Mouse (Mus musculus): ENCODE results near the gene Filip1l.

Filip1l gene

DNA sequence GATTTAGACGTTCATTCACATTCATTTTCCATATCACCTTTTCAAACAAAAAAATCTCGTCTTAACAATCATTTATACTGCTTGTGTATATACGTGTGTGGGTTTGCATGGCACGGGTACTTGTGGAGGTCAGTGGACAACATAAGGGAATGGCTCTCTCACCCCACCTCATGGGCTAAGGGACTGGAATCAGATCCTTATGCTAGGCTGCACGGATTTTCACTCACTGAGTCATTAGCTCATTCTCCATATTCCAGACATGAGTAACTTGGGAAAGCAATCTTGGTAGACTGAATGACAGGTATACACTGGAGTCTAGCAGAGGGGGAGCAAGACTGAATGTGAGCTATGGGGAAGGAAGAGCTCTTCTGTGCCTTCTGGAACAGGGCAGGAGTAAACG is 80.8 kb downstream of the Filip1l start:
- DNase-seq (ENCODE audit: low read depth, low spot score): no peak

DNA sequence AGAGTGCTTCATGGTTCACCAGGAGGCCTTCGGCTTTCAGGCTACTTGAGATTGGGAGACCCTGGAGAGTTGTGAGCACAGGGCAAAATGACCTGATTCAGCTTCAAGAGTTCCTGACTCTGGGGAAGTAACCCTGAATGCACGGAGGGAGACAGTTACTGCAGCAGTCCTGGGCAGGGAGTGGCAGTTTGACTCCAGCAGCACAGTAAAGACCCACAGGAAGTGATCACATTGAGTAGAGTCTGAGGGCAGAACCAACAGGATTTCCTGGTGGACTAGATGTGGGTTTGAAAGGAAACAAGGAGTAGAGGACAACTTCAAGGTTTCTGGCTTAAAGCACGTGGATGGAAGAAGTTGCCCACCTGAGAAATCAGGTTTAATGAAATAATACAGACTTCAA is 81.7 kb downstream of the Filip1l start:
- no peak for DNase-seq (ENCODE audit: low read depth, low spot score)

DNA sequence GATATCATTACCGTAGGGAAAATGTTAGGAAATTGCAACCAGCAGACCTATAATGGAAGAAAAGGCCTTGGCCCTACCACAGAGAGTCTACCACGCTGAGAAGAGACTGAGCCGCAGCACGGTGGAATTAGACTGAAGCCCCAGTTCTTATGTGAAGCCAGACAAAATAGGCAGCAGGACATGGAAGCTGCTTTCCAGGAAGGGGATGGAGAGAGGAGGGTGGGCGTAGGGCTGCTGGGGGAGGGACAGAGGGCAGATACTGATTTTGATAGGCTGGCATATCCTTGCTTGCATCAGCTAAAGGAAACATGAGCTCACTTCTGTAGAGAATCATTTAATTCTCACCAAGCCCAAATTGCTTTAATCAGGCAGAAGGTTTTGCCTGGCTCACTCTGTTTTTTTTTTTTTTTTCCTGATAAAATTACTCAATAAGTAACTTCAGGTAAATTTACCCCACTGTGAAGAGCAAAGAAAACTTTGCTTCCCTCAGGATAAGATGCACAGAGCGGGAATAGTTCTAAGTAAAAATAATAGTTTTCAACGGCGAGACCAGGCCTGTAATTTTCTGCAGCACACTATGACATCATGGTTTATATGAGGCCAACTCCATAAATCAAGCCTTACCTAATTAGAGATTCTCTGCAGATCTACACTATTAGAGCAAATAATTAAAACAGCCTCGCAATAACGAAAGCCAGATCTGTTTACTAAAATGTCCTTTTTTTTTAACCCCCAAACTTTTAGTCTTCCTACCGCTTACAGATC is 84.8 kb downstream of the Filip1l start:
- no peak for DNase-seq (ENCODE audit: low read depth, low spot score)

DNA sequence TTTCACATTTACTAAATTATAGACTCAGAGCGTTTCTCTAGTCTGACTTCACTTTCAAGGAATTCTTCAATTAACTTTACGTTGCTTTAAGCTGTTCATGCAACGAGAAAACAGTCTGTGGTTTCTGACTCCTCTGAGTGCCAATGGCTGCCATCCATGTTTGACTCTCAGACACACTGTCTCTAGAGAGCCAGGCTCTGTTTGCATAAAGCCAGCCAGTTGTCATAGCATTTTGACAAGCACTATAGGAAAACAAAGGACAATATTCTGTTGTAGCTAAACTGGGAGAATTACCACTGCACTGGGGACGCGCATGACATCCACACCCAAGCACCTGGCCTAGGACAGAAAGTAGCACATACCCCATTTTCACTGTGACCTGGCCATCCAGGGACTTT is 85.4 kb downstream of the Filip1l start:
- DNase-seq (ENCODE audit: low read depth, low spot score): no peak

DNA sequence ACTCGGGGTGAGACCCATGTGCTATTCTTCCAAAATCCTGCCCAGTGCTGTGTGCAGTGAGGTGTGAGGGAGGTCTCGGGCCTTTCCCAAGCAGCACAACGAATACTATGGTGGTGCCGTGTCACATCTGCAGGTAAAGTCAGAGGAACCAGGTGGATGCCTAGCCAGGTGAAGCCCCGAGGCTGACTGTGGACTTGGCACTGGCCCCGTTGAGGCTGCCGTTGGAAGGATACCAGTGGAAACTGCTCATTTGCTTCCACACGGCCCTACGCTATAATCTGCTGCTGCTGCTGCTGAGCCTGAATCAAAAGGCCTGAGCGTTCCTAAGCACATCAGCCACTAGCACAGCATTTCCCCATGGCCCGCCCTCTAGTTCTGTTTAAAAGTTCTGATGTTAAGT is 86.3 kb downstream of the Filip1l start:
- no peak for DNase-seq (ENCODE audit: low read depth, low spot score)

DNA sequence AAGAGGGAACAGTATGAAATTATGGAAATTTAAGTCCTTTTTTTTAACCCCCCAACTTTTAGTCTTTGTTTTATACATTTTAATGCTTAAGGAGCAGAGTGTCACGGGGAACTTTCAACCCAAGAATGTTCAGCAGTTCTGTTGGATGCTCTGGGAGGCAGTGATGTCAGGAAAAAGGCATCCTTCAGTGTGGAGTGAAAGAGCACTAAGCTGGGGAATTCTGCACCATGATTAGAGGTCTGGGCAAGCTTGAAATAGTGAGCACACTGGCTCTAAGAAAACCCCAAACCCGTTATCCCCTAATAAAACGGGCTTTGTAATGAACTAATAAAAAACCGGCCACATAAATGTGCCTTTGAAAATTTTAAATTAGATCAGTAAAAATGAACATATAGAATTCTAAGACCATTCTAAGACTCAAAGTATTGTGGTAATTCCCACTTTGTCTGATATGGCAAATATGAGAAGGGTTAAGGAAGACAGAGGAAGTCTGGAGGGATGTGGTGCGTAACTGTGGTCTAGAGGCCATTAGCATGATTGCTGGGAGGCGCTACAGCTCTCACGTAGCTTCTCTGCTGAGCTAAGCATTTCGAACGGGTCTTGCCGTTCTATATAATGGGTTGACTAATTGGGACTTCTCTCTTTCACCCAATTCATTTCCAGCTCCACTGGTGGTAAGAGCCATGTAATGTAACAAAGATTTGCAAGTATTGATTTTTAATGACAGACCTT is 88.0 kb downstream of the Filip1l start:
- no peak for DNase-seq (ENCODE audit: low read depth, low spot score)

DNA sequence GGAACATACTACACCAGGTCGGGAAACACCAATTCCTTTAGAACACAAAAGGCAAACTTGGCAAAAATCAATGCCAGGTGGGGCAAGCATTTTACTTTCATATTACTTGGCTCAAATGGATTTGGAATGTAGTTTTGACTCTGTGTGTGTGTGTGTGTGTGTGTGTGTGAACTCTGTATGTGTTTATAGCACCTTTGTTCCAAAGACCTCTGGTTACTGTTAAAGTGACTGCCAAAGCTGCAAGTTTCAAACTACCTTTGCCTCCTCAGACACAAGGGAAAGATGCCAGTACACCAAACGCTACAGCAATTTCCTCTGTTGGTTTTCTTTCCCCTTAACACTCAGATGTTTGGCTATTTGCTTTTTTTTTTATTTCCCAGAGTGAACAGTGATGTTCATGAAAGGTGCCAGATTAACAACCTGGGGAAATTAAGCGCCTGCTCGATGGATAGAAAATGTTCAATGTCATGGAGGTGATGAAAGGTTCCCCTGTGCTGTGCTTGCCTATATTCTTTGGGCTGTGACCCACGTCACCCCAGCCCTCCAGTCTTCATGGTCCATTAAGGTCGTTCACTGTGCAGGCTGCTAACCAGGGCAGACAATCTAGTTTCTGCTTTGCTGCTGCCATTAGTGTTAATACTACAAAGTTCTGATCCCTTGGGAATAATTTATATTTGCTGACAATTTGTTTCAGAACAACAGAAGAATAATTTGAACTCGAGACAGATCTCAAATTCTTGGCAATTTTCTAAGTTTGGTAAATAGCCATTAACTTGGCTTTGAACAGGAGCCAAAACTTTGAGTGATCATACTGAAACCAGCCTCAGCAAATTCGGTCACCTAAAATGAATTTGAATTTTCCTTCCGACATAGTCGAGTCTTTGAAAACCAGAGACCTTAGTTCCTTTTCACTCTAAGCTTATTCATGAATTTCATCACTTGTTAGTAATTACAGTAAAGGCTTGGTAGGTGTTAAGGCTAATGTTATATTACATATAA is 92.5 kb downstream of the Filip1l start:
- DNase-seq (ENCODE audit: low read depth, low spot score): peak; percentile 48

DNA sequence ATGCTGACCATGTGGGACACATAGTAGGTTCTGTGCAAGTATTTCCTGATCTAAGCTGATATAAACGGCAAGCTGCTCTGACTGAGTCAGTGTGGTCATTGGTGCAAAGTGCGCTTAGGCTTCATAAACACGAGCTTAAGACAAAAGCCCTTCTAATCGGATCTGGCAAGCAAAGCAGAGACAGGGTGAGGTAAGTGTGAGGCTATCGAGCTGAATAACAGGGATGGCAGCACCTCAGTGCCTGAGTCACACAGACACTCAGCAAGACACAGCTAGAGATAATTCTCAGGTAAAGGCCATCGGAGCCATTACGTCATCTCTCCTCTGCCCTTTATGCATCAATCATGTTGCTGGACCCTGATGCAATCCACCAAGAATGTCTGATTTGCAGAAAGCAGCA is 100.1 kb downstream of the Filip1l start:
- peak; percentile 35 for DNase-seq (ENCODE audit: low read depth, low spot score)

DNA sequence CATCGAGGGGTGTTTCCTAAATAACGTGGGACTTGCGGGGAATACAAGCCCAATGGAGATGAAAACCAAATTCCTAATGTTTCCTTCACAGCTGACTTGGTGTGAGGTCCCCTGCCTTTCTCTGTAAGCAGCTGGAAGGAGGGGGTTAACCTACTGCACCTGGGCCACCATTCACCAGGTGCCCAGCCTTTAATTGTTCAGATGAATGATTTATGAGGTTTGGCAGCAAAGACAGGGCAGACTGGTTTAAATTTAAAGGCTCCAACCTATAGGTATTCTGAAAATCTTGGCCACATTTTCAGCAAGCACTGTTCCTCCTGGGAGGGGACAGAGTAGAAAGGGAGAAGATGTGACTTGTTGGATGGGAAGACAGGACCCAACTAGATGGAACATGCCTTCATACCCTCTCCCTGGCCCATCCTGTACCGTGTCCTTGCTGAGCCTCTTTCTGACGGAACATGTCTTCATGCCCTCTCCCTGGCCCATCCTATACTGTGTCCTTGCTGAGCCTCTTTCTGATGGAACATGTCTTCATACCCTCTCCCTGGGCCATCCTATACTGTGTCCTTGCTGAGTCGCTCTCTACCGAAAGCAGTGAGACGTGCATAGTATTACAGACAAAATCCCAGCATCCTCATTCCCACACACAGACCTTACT is 101.3 kb downstream of the Filip1l start:
- DNase-seq (ENCODE audit: low read depth, low spot score): no peak

DNA sequence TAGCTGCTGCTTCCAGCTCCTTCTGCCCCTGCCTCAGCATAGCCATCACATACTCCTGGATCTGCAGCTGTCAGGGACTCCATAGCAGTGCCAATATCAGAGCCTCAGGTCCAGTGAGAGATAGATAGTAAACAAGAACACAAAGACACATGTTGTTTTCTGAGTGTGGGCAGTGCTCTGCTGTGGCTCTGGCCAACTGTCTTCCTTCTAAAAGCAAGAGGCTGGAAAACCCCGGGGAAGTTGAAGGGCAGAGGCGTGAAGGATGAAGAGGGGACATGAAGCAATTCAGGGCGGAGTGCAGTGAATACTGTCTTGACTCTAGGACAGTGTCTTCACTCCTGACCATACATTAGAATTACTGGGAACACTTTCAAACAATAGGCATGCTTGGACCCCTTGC is 102.7 kb downstream of the Filip1l start:
- DNase-seq (ENCODE audit: low read depth, low spot score): no peak

DNA sequence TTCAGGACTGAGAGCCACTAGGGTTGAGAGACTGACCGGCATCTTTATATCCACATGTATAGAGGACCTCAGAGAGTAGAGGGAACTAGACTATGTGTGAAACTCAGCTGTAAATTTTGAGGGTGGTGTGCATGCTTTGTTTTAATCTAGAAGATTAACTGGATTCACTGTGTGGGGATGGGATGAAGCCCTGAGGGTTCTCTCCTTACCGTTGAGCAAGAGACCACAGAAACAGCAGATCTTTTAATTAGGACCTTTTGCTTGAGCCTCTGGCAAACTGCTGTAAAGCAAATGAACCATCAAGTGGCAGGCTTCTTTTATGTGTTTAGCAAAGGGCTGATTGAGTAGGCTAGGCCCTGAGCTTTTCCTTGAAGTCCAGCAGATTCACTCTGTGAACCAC is 103.1 kb downstream of the Filip1l start:
- no peak for DNase-seq (ENCODE audit: low read depth, low spot score)

DNA sequence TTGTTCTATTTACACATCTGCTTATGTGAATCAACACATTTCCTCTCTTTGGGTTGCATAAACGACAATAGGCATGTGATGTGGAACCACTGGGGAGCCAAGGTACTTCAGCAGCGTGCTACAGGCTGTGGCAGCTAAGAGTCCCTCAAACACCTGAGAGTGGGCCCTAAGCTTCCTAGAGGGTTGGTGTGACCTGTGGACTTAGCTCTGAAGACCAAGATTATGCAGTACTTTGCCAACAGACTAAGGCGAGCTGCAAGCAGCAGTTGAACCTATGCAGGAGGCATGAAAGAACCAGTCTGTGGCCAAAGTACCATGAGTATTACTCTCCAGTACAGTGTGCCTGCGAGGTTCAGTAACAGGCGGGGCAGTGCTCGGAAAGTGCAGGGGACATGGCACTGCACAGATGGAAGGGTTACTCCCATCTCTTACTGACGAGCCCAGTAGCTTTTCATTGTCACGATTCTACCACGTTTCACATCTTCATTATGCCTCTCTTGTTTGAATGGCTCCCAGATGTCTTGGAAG is 112.6 kb downstream of the Filip1l start:
- DNase-seq (ENCODE audit: low read depth, low spot score): no peak

DNA sequence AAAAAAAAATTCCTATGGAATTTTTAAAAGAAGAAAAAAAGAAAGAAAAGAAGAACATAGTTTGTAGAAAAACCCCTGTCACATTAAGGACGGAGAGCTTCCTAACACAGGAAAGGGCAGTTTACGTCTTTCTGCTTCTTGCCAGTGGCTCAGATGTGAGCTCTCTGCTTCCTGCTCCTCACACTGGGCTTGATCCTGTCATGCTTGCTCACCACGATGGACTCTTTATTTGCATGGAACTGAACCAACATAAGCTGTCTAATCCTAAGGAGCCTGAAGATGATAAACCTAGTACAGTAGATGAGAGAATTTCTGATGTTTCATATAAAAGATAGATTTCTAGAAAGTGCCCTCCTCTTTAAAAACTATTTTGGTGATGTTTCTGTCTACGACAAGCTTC is 116.4 kb downstream of the Filip1l start:
- no peak for DNase-seq (ENCODE audit: low read depth, low spot score)

DNA sequence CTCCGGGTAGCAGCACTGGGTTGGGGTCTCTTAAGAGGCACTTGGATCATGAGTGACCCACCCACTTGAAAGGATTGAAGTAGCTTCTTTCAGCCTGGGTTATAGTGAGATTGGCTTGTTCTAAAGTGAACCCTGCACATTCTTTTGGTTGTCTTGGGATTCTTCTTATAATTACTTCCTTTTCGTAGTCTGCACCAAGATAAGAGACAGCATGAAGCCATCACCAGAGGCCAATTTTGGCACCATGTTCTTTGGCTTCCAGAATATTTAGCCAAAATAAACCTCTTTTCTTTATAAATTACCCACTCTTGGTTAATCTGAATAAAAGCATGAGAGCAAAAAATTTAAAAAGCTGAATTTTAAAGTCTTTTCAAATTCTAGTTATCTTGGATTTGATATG is 117.0 kb downstream of the Filip1l start:
- no peak for DNase-seq (ENCODE audit: low read depth, low spot score)

DNA sequence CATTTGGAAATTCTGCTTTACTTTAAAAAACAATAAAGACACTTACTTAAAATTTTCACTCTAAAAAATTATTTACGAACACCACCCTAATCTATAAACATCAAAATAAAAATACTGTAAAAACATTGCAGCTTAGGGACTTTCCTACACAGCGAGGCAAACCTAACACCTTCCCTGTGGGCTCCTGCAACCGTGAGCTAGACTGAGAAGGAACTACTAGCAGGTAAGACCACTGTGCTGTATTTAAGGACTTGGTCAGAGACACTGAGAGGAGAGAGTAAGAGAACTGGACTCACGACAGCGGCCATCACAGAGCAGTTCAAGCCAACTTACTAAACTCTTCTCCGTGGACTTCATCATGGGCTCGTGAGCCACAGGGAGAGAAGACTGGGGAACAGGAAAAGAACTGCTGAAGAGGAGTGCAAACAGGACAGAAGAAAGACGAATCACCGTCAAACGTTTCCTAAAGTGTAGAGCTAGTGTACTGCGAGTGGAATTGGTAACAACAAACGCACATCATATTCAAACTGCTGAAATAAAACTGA is 117.5 kb downstream of the Filip1l start:
- no peak for DNase-seq (ENCODE audit: low read depth, low spot score)

DNA sequence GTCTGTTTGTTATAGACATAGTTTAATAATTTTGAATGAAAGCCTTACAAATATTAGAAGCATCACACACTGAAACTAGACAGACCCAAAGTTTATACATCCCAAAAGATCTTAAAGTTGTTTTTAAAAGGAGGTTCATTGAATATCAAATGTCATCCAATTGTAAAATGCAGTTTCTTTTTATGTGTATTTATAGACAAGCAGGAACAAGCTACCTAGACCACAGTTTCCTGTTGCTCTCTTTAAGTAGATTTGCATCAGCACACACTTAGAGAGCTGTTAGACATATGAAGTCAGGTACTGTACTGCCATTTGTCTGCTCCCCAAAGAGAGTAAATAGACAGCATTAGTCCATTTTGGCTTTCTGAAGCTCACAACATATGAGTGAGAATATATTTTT is 118.2 kb downstream of the Filip1l start:
- no peak for DNase-seq (ENCODE audit: low read depth, low spot score)

DNA sequence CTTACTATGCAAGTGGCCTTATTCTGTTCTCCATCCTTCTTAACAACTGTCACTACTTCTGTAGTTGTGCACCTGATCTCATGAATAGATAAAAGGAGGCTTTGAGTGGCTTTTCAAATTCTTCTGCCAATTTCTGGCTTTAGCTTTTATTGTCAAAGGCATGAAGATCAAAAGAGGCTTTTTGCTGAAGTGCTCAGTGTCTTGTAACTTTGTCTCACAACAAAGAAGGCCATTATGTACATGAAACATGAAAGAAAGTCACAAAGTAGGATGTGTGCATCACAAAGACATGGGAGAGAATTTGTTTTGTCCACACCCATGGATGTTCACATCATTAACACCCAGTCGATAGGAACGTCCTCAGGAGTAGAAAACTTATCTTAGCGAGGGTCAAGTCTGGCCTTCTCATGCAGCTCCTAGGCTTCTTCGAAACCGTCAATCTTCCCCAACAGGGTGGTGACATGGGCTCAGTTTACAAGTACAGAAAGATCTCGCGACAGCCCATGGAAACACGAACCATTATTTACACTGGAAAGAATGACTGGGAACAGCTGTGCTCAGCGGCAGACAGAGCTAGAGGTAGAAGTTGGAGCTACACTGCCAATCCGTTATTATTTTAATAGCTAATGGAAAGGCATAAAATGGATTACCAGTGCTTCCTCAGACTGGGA is 120.7 kb downstream of the Filip1l start:
- peak; percentile 51 for DNase-seq (ENCODE audit: low read depth, low spot score)

DNA sequence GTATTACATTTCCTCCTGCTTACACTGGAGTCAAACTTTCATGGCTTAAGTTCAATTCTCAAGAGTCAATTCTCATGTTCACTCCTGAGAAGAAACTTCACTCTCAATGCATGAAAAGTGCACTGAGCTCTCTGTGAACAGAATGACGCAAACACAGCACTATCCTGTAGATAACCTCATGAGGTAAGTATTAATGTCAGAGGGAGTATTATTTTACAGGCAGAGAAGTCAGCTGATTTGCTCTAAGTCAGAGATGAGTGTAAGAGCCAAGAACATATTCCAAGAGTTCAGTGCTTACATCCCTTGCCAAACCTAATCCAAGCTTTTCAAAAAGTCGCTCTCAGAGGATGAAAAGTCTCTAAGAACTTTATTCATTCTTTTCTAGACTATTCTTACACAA is 125.6 kb downstream of the Filip1l start:
- no peak for DNase-seq (ENCODE audit: low read depth, low spot score)

DNA sequence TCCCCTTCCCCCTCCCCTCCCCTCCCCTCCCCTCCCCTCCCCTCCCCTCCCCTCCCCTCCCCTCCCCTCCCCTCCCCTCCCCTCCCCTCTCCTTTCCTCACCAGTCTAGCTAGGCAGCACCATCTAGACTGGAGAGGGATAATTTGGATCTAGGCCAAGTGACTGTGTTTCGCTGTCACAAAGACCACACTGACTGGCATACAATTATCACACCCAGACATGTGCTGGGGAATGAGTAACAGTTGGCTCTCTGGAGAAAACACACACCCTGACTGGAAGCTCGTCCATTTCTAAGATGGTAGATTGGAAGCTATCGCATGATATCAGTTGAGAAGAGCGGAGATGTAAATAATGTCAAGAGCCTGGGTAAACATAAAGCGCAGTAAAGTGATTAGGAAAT is 126.9 kb downstream of the Filip1l start:
- no peak for DNase-seq (ENCODE audit: low read depth, low spot score)

DNA sequence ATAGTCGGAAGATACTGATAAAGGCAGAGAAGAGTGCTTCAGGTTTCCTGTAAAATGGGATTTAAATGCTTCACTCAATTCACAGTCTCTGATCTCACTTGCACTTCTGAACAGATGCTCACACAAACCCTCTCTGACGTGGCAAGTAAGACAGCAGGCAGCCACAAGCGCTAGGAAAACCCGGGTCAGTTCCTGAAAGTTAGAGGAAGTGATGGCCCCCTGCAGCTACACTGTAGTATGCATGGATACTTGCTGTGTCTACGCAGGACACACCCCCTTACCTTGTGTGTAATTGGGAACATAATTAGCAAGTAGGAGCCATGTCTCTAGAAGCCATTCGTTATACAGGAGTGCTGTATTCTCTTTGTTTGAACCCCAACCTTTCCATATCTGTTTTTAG is 129.4 kb downstream of the Filip1l start:
- no peak for DNase-seq (ENCODE audit: low read depth, low spot score)

DNA sequence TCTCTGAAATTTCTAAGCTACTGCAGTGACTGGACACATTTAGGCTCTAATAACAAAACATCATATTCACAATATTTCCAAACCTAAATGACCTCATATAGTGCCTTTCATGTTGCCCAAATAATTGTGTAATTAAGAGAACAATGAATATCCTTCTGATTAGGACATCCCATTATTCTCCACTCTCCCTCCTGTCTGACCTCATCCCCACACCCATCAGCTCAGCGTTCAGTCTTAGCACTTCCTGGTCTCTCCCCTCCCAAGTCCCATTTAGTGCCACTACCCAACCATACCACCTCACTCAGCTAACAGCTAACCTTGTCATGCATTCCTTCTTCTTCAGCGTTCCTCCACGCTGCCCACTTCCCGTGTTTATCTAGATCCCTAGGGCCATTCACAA is 130.0 kb downstream of the Filip1l start:
- DNase-seq (ENCODE audit: low read depth, low spot score): no peak

All from mesoderm, embryonic 11.5 days (tissue).